Mouse (Mus musculus) brain, embryonic 14.5 days (tissue): ENCODE results near the gene Dap3. TPM values are rescaled to one million over a fixed set of nuclear protein-coding genes. Genes with fewer than 3 reads are reported as not detected.
A peak's percentile ranks its signal among the peaks of the same experiment; 100 is the strongest.
"Not testable (repeated sequence)": the region's sequence is repeated elsewhere in the genome, so short reads cannot be mapped to it uniquely, and the experiment has no call there.

Source experiments
- DNase-seq: peaks from one replicate; pipeline ENCODE4 v3.0.0-alpha.2; 2011; ENCODE audit warnings: low read depth
- CTCF ChIP-seq: fragments of 200-500 bp; IDR thresholded peaks from 2 replicates; pipeline ENCODE4 v1.5.1; 2012; ENCODE audit warnings: inconsistent platforms, mild to moderate bottlenecking, moderate library complexity, borderline replicate concordance; ENCODE audit not compliant: insufficient read depth, insufficient read length; ENCODE audit errors: extremely low read depth
- POLR2A ChIP-seq: fragments of 200-500 bp; IDR thresholded peaks from 2 replicates; pipeline ENCODE4 v1.6.1; 2012; ENCODE audit warnings: mild to moderate bottlenecking, inconsistent platforms, borderline replicate concordance; ENCODE audit not compliant: poor library complexity, insufficient read depth, insufficient read length, severe bottlenecking; ENCODE audit errors: extremely low read depth
- polyA plus RNA-seq: library from polyadenylated mRNA; depleted of rRNA; stranded (reverse); fragments of >200 nt; gene quantifications from 2 replicates; pipeline ENCODE4 v1.2.3, GENCODE M21; 2012; rRNA removed

Dap3 gene
- 75.2 and 86.7 TPM in 2 replicates for polyA plus RNA-seq

DNA sequence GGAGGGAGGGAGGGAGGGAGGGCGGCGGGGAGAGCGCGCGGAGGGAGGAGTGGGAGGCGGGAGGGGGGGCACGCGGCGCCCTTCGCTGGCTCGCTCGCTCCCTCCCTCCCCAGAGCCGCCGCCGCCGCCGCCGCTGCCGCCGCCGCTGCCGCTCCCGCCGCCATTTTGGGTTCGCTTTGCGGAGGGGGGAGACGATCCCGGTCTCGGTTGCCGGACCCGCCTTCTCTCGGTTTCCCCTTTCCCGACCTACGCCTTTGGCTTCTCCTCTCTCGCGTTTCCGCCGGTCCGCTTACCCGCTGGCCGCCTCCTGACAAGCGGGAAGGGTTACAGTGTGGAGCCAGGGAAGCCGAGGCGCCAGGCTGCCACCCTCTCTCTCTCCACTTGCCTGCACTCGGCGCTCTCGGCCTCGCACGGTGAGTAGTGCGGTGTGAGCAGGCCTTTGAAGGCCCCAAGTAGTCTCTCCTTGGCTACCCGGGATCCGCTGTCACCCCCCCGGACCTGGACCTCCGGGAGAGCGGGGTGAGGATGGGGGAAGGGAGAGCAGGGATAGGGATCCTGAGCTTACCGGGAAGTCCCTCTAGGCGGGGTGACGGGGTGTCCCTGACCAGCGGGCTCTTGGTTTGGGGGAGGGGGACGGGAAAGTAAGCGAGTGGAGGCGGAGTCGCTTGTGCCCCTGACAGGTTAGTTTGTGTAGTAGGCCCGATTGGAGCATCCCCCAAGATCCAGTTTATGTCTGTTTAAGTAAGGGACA, at the start of gene Dap3, which contains the start of gene Ash1l:
Gene Dap3 (minus strand): TSS at position 606 of the 751 bp plus-strand sequence.
Gene Ash1l (plus strand): TSS at position 47 of the 751 bp plus-strand sequence.
- TF ChIP-seq CTCF (peak; percentile 42; the same call in 1 of the 2 replicates), POLR2A (no peak)
- peak; percentile 87 for DNase-seq

DNA sequence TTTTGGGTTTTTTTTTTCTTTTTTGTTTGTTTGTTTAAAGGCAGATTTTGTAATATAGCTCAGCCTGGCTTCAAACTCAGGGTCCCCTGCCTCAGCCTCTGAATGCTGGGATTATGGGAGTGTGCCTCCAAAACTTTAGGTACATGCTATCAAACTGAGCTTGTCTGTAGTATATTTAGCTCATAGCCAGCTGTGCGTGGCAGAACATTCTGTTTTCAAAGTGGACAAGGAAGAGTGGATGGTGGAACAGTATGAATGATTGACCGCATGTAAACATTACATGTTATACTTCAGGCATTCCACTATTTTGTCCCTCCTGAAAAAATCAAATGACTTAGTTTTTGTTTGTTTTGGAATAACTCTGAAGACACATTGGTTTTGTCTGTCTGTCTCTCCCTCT, 41.8 kb upstream of the Dap3 start:
- TF ChIP-seq POLR2A (no peak), CTCF (no peak)
- no peak for DNase-seq

DNA sequence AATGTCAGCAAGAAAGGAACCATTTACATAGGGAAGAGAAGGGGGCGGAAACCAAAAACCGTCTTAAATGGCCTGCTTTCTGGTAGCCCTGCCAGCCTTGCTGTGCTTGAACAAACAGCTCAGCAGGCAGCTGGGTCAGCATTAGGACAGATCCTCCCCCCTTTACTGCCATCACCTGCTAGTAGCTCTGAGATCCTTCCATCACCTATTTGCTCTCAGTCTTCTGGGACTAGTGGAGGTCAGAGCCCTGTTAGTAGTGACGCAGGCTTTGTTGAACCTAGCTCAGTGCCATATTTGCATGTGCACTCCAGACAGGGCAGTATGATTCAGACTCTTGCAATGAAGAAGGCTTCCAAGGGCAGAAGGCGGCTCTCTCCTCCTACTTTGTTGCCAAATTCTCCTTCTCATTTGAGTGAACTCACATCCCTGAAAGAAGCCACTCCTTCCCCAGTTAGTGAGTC, 33.0 kb upstream of the Dap3 start:
- TF ChIP-seq POLR2A (no peak), CTCF (no peak)
- peak; percentile 91 for DNase-seq

DNA sequence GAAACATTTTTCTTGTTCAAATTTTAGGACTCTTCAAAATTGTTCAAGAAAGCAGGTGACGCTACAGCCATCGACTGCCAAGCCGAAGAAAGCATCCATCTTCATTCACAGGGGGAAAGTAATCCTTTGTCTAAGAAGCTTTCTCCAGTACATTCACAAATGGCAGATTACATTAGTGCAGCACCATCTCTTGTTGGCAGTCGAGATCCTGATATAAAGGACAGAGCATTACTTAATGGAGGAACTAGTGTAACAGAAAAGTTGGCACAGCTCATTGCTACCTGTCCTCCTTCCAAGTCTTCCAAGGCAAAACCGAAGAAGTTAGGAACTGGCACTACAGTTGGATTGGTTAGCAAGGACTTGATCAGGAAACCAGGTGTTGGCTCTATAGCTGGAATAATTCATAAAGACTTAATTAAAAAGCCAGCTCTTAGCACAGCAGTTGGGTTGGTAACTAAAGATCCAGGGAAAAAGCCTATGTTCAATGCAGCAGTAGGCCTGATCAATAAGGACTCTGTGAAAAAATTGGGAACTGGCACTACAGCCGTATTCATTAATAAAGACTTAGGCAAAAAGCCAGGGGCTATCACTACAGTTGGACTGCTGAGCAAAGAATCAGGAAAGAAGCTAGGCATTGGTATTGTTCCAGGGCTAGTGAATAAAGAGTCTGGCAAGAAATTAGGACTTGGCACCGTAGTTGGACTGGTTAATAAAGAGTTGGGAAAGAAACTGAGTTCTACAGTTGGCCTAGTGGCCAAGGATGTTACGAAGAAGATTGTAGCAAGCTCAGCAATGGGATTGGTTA, 30.4 kb upstream of the Dap3 start:
- peak; percentile 88 for DNase-seq
- no peak for TF ChIP-seq POLR2A

DNA sequence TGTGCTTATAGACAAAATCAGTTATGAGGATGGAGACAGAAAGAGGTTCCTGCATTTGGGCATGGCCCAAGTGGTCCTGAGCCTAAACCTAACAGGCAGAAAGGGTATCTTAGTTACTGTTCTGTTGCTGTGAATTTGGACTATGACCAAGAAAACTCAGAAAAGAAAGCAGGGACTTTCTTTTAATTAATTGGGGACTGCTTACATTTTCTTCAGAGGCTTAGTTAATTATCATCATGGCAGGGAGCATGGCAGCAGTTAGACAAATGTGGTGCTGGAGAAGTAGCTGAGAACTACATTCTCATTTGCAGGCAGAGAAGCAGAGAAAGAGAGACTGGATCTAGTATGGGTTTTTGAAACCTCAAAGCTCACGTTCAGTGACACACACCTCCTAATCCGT, 24.0 kb upstream of the Dap3 start:
- TF ChIP-seq CTCF (no peak), POLR2A (no peak)
- DNase-seq = peak; percentile 86

DNA sequence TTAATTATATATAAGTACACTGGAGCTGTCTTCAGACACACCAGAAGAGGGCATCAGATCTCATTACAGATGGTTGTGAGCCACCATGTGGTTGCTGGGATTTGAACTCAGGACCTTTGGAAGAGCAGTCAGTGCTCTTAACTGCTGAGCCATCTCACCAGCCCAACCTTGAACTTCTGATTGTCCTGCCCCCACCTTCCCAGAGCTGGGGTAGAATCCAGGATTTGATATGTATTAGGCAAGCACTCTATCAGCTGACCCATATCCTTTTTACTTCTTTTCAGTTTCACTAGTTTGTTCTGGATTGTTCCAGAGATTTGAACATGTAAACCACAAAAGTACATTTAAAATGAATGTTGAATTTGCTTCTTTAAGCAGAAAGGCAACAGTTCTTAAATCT, 12.2 kb upstream of the Dap3 start:
- not testable (repeated sequence) for DNase-seq

DNA sequence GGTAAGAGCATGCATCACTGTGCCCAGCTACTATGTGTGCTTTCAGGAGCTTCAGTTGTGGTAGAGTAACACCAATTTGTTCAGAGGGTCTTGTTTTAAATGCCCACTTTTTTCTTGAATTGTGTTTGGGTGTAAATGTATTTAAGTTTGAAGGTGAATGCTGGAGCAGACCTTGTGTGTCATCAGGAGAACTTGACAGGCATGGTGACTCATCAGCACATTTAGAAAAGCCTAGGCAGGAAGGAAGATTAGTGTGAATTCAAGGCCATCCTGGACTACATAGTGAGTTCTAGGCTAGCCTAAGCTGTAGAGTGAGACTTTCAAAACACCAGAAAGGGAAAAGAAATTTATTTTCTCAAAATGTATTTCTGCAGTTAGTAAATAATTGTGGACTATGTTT, 2.8 kb upstream of the Dap3 start:
- TF ChIP-seq POLR2A (no peak), CTCF (no peak)
- no peak for DNase-seq

DNA sequence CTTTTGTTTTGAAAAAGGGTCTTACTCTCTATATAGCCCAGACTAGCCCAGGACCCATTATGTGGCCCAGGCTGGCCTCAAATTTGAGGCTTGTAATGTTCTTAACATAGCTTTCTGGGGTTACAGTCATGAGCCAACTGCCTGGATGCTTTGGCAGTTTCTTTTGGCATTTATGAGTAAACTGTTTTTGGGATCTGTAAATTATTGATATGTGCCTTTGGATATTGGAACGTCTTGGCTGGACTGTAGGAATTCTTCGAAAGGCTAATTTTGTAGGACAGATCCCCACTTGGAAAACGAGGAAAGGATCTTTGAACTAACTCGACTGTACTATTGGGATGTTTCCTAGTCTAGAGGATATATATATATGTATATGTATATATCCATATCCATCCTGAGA, 2.3 kb upstream of the Dap3 start:
- no peak for TF ChIP-seq POLR2A
- TF ChIP-seq CTCF = no peak
- no peak for DNase-seq

DNA sequence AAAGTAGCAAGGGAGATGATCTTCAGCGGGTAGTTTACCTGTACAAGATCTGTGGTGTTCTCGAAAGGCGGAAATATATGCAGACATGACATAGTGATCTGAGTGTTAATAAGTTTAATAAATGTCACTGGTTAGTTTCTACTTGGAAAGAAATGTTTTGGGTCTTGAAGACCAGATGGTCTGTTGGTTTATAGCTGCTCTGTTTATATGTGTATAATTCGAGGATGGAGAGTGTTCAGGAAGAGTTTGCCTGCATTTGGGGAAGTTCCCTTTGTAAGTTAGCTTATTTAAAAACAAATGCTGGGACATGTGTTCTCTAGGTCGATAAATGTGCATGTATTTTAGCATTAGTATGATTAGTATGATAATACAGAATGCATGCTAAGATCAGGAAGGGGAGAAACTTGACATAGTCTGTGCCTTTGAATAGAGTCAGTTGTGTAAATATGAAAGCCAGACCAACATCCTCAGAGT, 383 bp upstream of the Dap3 start:
- no peak for DNase-seq
- TF ChIP-seq POLR2A (no peak), CTCF (no peak)

DNA sequence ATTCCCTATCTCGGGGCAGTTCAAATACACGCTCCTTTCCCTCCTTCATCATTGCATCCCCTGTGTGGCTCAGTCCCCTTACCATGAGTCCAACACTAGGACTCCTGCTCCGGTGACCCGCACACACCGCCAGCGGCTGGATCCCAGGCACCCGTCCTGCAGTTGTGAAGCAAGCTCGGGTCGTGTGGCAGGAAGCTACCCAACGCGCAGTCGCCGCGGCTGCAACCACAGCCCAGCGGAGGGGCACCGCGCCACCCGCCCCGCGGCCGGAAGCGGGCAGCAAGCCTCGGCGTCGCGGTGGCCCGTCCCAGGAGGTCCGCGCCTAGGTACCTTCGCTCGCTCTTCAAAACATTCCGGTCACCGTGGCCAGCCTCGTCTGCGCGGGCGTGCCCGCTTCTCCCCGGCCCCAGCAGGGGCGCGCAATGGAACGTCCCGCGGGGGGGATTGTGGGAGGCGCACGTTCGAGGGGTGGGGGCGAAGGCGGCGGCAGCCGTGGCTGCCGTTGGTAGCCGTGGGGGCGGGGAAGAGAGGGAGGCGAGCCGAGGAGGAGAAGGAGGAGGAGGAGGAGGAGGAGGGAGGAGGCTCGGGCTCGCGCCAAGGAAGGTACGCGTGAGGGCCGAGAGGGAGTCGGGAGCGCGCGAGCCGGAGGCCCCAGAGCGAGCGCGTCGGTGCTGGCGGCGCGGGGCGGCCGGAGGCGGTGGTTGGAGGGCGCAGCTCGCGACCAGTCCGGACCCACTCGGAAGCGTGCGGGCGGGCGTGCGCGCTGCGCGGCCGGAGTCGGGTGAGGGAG, 1.0 kb downstream of the Dap3 start:
- peak; percentile 98 for DNase-seq
- TF ChIP-seq POLR2A (peak; percentile 81), CTCF (no peak)

DNA sequence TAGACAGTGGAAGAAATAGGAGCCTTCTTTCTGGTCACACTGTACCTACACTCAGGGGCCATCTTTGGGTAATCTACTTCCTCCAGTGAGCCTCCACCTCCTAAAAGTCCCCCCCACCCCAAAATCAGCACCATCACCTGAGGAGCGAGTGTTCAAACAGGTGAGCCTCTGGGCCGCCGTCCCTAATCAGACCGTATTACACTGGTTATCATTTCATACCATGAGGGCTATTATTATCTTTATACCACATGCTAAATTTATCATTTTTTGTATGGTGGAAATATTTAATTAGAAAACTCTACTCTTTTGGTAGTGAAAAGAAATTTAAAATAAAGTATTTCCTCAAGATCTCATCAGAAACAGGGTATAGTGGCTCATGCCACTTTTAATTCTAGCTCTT, 6.9 kb downstream of the Dap3 start:
- TF ChIP-seq POLR2A (no peak), CTCF (no peak)
- no peak for DNase-seq
